Mouse (Mus musculus): Measurements from ENCODE around the gene Camkk1. TPM values are rescaled to one million over a fixed set of nuclear protein-coding genes. Genes with fewer than 3 reads are reported as not detected.

The Camkk1 gene
- polyA plus RNA-seq (2017; shearing (Covaris generic)) = 1 to 10 TPM in 2 of 3 experiments, under 1 TPM in 1; 0.92 to 3.2 (median 3.0) TPM

DNA sequence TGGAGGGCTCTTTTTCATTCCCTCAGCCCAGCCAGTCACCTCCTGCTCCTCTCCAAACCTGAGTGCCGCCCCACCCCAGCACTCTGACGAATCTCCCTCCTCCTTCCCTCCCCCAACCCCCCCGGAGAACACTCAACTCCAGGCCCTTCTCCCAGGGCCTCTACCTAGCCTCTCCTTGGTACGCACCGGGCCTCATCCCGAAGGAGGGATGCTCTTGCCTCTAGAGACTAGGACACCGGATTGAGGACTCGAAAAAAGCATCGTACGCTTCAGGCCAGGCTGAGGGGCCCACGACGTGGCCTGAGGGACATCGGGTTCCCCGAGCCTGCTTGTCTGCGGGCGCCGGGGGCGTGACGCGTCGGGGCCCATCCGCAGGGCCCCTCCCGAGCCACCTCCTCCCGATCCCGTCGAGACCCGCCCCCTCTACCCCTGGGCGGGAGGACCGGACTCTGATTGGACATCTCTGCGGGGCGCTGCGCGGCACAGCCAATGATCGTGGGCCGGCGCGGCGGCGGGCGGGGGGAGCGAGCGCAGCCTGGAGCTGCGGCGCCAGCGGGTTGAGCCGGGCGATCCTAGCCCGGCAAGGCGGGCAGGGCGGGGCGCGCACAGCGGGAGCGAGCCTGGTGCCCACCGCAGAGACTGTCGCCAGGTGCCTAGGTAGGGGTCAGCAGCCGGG, at the start of gene Camkk1:
Gene Camkk1 (plus strand): TSS at position 538 of the 676 bp plus-strand sequence.
- ATAC-seq = peak; percentile 92

DNA sequence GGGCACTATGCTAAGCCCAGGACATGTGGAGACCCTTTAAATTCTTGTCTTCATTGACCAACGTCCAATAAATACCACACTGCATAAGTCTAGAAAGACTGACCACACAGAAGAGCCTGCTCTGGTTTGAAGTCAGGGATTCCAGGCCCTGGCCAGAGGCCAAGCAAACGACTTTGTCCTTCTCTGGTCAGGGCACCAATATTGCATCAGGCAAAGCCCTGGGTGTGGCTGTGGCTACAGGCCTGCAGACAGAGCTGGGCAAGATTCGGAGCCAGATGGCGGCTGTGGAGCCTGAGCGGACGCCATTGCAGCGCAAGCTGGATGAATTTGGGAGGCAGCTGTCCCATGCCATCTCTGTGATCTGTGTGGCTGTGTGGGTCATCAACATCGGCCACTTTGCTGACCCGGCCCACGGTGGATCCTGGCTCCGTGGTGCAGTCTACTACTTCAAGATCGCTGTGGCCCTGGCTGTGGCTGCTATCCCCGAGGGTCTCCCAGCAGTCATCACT, 43.8 kb upstream of the Camkk1 start:
- ATAC-seq = no peak

DNA sequence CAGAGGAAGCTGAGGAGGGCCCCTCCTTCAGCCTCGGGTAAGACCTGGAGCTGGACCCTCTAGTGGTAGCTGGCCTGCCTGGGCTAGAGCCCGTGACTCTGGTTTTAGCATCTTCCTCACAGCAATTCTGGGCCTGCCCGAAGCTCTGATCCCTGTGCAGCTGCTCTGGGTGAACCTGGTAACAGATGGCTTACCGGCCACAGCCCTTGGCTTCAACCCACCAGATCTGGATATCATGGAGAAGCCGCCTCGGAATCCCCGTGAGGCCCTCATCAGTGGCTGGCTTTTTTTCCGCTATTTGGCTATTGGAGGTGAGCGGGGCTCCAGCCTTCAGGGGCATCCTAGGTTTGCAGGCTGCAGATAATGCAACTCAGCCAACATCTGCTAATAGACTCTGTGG, 36.3 kb upstream of the Camkk1 start:
- ATAC-seq = no peak

DNA sequence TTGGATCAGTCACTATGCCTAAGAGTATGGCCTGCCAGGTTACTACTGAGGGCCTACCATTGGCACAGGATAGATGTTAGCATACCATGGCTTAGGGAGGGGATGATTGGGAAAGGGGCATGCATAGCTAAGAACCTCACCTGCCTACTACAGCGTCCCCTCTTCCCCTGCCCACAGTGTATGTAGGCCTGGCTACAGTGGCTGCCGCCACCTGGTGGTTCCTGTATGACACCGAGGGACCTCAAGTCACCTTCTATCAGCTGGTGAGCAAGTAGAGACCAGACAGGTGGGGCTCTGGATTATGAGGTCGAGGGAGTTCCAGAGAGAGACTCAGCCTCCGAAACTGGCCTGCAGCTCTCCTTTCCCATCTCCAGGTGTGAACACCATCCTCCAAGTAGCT, 35.5 kb upstream of the Camkk1 start:
- no peak for ATAC-seq

DNA sequence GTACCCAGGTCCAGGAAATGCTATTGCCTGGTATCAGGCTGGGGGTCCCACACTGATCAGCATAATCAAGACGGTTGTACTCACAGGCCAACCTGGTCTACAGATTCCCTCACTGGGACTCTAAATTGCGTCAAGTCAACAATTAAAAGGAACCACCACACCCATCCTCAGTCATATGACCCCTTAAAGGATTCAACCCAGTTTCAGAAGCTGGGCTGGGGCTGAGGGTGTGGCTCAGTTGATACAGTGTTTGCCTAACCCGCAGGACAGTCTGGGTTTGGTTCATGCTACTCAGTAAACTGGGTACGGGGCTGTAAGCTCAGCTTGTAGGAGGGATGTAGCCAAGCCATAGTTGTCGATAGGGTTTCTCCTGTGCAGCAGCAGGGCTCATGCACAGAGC, 32.1 kb upstream of the Camkk1 start:
- no peak for ATAC-seq

DNA sequence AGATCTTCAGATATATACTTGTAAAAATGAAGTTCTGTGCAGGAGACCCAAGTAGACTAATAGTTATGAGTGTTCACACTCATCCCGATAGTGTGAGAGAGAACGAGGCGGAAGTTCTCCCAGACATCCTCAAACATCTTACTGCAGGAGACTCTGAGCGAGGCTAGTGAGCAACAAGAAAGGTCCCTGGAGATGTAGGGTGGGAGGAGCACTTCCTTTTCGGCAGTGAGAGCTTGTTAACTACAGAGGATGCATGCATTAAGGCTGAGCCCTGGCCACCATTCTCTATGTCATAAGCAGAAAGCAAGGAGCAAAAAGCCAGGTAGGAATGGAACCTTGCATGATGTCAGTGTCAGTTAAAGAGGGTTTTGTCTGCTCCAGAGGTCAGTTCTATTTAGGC, 31.6 kb upstream of the Camkk1 start:
- no peak for ATAC-seq

DNA sequence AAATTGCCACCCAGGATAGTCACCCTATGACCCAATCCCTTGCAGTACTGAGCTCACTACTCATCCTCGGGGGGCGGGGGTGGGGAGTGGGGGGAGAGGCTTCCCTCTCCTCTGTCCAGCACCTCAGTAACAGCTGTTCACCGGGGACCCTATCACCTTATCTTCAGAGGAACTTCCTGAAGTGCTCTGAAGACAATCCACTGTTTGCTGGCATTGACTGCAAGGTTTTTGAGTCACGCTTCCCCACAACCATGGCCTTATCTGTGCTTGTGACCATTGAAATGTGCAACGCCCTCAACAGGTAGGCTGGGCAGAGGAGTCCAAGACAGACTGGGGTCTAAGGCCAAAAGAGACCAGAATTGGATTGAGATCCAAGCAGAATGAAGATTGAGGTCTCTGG, 31.0 kb upstream of the Camkk1 start:
- no peak for ATAC-seq

DNA sequence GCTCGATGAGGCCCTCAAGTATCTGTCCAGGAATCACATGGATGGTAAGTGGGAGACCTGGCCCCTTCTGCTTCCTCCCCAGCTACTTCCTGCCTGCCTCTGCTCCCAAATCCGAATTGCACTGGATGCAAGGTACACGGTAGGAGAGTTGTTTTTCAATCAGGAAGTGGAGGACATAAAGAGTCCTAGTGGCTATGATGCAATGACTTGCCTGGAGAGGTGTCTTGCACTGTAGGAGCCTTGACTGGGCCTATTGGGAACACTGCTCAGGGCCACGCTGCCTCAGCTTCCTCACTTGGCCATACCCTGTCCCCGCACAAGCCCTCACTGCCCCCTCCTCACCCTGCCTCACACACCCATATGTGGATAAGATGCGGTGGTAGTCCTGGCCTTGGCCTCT, 29.8 kb upstream of the Camkk1 start:
- ATAC-seq = no peak

DNA sequence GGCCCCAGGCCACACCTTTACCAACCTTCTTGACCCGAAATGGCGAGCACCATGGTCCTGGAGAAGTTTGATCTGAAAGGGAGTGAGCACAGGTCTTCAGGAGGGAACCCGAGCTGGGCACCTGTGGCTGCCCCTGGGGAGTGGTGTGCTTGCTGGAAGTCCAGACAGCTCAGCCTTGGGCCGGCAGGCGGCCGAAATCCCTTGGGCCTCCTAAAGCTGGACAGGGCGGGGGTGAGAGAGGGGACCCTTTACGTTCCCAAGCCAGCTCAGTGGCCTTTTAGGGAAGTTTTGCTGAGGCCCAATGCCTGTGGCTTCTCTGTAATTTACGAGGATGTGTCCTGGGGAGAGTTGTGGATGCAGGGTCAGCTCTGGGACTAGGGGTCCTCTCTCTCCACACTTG, 28.1 kb upstream of the Camkk1 start:
- ATAC-seq = no peak

DNA sequence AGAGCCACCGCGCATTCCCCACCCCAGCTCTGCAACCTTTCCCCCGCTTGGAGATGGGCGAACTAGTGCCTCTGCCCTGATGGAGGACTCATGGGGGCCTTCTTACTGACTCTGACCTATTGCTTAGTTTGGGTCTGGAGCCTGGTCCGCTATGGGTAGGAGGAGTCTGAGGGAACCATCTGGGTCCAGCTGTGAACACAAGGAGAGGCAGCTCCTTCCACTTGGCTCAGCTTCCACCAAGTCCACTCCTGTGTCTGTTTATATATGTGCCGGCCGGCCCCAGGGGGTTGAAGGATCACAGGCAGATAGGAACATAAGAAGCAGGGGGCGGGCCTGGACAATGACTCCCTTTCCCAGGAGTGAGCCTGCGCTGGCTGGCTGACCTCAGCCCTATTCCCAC, 26.8 kb upstream of the Camkk1 start:
- no peak for ATAC-seq

DNA sequence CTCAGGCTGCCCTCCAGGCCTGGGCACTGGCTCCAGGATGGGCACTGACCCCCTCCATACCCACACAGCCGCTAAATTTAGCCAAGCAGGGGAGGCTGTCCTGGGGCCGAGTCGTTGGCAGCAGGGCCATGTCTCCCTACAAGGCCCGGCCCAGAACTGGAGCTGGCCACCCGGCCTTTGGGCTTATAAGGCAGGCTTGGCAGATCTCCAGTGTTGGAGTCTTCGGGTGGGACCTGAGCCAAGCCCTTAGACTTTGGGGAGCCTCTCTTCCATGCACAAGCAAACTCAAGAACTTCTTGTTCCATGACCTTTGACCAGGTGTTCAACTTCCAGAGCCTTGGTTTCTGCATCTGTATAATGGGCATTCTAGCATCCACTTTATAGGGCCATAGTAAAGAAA, 22.5 kb upstream of the Camkk1 start:
- no peak for ATAC-seq

DNA sequence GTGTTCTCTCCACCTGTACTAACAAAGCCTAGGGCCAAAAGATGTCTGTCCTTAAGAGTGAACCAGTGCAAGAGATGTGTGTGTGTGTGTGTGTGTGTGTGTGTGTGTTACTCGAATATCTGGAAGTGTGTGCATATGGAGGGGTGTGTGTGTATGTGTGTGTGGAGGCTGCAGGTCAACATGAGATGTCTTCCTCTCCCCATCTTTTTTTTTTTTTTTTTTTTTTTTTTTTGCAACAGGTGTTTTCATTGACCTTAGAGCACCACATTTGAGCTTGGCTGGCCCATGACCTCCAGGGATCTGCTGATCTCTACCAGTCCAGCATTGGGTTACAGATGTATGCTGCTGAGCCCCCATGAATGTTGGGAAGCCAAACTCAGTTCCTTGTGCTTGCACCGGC, 22.0 kb upstream of the Camkk1 start:
- ATAC-seq = no peak

DNA sequence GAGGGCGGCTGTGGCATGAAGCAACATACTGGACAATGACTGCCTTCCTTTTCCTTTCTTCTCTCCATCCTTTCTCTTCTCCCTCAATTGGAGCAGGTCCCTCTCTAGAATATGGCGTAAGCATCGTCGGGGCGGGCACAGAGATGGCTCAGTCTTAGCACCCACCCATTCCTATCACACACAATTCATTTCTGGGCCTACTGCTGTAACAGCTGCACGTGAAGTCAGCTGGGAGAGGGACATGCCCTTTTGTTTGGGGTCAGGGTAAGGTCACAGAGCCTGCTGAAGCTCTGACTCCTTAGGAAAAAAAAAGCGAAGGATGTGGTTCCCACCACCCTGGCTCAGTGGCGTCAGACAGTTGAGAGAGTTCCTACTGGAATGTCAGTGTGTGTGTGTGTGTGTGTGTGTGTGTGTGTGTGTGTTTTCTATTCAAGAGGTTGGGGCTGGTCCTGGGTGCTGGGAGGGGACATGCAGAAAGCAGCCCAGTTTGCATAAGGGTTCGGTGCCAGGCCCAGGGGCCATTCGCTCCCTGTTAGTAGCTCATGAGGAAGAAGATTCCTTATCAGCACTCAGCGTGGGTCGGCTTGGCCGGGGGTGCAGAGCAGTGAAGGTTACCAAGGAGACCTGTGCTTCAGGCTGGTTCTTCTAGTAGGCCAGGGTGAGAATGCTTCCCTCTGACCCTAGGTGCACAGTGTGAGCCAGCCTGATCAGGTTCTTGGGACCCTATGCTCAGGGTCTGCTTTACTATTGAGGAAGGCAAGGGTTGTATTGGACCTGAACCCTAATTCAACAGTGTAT, 21.1 kb upstream of the Camkk1 start:
- no peak for ATAC-seq

DNA sequence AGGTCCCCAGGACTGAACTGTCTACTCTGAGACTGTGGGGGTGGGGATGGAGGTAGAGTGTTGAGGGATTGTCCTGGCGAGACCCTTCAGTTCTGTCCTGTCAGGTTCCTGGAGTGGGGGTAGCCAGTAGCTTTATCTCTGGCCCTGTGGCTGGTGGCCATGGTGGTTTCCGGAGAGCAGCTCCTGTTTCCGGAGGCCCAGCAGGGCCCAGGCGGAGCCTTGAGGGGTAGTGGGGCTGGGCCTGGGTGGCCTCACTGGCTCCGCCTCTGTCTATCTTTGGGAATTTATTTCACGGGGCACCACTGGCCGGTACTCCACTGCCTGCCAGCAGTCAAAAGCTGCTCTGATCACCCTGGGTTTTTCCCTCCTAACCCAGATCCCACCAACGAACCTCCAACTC, 20.0 kb upstream of the Camkk1 start, which contains the start of gene P2rx1:
Gene P2rx1 (plus strand): TSS at position 333 of the 400 bp plus-strand sequence.
- no peak for ATAC-seq

DNA sequence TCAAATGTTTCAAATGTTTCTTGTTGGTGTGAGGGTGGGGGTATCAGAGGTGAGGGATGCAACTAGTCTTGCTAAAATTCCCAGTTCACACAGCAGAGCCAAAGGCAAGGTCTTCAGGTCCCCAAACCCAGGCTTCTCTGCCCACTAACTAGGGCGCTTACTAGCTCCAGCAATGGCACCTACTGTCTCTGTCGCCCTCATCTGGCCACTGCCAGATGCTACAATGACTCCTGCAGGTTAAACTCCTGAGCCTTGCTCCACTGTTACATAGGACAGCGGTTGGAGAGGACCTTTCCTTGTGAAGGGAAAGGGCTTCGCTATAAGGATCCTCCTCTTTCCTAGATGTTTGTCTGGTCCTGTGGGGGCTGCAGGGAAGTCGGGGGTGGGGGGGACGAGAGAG, 17.8 kb upstream of the Camkk1 start:
- no peak for ATAC-seq

DNA sequence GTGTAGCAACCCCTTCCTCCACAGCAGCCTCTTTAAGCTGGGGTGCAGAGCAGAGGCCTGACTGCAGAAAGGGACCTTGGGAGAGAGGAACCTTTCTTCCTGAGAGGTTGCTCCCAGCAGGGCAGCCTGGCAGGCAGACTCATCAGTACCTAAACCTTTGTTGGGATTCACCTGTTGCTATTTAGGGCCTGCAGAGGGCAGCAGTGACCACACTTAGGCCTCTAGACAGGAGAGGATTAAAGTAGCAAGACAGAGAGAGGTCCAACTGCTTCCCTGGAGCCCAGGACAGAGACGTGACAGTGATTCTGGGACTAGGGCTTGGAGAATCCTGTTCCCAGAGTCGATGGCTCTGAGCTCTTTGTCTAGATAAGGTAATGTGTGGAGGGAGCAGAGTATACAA, 12.4 kb upstream of the Camkk1 start:
- ATAC-seq = peak; percentile 71

DNA sequence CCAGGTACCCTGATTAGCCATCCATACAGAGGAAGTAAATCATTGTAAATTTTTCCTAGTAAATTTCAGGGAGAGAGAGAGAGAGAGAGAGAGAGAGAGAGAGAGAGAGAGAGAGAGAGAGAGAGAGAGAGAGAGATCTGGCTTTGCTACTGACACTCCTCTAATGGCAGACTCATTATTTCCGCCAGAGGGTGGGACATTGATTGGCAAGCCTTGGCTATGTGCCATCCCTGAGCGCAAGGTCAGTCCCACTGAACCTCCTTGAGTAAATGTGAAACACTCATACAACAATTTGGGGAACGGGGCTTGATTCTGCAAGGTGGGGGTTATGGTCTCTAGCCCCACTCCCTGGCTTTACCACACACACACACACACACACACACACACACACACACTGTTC, 11.7 kb upstream of the Camkk1 start:
- ATAC-seq = no peak

DNA sequence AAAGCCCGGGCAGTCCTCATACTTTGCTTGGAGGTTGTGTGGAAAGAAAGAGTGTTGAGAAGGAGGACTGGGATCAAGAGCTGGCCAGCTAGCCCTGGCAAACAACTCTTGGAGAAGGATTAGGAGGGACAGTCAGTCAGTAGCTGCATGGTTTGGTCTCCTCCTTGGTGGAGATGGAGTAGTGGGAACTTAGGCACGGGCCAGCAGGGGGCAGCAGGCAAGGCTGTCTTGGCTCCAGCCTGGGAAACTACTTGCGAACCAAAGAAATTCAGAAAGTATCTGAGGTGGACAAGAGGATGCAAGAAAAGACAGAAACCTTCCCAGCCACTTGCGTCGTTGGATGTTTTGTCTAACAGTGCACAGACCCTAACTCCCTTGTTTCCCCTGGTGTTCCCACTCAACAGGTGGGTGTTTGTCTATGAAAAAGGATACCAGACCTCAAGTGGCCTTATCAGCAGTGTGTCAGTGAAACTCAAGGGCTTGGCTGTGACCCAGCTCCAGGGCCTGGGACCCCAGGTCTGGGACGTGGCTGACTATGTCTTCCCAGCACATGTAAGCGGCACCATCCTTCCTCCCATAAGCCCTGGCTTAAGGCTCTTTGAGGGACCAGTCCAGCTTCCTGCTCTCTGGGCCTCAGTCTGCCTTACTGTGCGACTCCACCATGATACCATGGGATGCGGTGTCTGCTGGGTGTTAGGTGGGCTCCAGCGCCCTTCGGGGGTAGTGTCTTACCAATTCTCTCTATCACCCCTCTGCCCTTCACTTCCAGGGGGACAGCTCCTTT, 10.9 kb upstream of the Camkk1 start:
- no peak for ATAC-seq

DNA sequence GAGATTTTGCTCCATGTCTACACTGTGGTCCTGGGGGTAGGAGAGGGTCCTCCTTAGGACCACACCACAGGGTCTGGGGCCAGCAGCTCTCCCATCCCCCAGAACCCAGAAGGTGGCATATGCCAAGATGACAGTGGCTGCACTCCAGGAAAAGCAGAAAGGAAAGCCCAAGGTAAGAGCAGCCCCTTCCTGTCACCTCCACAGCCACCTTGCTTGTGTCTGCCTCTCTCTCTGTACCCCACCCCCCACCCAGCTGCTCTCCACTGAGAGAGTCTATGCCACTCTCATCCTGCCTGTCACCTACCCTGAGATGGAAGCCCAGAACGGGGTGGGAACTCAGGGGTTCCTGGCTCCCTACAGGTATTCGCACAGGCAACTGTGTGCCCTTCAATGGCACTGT, 10.0 kb upstream of the Camkk1 start:
- no peak for ATAC-seq

DNA sequence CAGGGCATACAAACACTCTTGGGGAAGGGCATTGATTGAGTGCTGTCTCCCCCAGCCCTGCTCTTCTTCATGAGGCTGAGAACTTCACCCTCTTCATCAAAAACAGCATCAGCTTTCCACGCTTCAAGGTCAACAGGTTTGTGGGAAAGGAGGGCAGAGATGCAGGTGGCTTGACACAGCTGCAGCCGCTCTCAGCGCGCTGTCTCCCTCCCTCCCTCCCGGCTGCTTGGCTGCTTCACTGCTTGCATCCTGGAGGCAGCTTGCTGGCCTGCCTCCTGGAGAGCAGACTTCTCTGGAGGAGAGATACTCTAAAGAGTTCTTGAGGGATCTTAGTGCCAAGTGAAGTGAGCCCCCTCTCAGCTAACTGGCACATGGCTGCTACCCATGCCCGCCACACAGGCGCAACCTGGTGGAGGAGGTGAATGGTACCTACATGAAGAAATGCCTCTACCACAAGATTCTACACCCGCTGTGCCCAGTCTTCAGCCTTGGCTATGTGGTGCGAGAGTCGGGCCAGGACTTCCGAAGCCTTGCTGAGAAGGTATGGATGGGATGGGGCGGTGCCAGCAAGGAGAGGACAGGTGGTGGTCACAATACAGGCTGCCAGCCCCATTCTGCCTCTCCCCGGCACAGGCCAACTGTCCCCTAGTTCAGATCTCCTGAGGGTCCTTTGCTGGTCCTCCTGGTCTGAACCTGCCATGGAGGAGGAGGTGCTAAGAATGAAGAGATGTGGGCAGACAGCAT, 9.1 kb upstream of the Camkk1 start:
- no peak for ATAC-seq

DNA sequence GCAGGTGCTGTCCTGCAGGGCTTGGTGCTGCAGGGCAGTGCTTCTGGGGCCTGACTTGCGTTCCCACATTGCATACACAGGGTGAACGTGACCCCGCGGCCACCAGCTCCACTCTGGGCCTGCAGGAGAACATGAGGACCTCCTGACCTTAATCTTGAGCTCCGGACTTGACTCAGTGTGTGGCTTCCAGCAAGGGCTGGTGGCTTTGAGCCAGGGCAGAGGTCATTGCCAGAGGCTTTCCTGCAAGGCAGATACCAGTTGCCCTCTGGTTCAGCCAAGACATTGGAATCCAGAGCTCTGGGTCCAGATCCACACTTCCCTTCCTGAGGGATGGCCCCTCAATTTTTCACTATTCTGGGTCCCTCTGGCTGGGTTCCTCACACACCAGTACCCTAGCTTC, 4.8 kb upstream of the Camkk1 start:
- ATAC-seq = no peak

DNA sequence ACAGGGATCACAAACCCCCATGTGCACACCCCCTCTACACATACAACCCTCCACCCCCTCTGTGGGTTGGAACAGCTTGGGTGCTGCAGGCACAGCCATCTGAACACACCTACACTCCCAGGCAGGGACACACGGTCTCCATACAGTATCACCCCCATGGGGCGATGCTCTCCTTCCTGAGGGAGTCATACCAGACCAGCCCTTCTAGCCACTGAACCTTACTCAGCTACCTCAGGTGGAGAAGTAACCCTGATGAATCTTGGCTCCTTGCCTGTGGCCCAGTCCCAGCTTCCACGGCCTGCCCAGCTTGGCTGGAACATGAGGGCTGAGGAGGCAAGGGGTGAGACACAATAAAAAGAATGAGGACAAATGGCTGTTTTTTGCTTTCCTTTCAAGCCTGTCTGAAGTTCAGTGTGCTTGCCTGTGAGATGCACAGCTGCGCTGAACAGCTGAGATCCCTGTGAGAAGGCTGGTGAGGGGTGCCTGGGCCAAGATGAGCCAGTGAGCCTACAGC, 3.9 kb upstream of the Camkk1 start:
- ATAC-seq = no peak

Data from inflammation-experienced regulatory T-cells, adult 6 months (primary cell).